Mouse (Mus musculus) liver, postnatal 0 days (tissue): ENCODE results near the gene Zcchc14. TPM values are rescaled to one million over a fixed set of nuclear protein-coding genes. Genes with fewer than 3 reads are reported as not detected.

Experiments
- ATAC-seq: fragments of 200-750 bp; cut with Nextera tagmentation; 2 replicates; pipeline ENCODE4 v1.8.0; 2017; ENCODE audit warnings: mild to moderate bottlenecking, moderate library complexity
- DNase-seq: peaks from one replicate; pipeline ENCODE4 v3.0.0-alpha.2; 2016
- H3K27ac ChIP-seq: fragments of 300-500 bp; sonication (generic); 2 replicates; pipeline ENCODE4 v1.5.1; 2014; ENCODE audit warnings: antibody characterized with exemption, moderate library complexity, mild to moderate bottlenecking, low read depth
- H3K27me3 ChIP-seq: fragments of 300-500 bp; sonication (generic); 2 replicates; pipeline ENCODE4 v1.6.1; 2014; ENCODE audit warnings: low read length, control low read depth, mixed read lengths; ENCODE audit not compliant: insufficient read depth
- H3K36me3 ChIP-seq: fragments of 300-500 bp; sonication (generic); replicated peaks from 2 replicates; pipeline ENCODE4 v1.6.1; 2014; ENCODE audit warnings: mild to moderate bottlenecking, control low read depth, low read length, moderate library complexity, mixed read lengths; ENCODE audit not compliant: insufficient read depth
- H3K4me1 ChIP-seq: fragments of 300-500 bp; sonication (generic); 2 replicates; pipeline ENCODE4 v1.6.1; 2014; ENCODE audit warnings: antibody characterized with exemption, mild to moderate bottlenecking, control low read depth; ENCODE audit not compliant: insufficient read depth
- H3K4me2 ChIP-seq: fragments of 300-500 bp; sonication (generic); 2 replicates; pipeline ENCODE4 v1.6.1; 2014; ENCODE audit warnings: low read depth, mild to moderate bottlenecking, low read length, moderate library complexity, mixed read lengths
- H3K4me3 ChIP-seq: fragments of 300-500 bp; sonication (generic); 2 replicates; pipeline ENCODE4 v1.5.1; 2014; ENCODE audit warnings: low read depth, low read length
- H3K9ac ChIP-seq: fragments of 300-500 bp; sonication (generic); replicated peaks from 2 replicates; pipeline ENCODE4 v1.6.1; 2014; ENCODE audit warnings: mild to moderate bottlenecking, moderate library complexity
- H3K9me3 ChIP-seq: fragments of 300-500 bp; sonication (generic); 2 replicates; pipeline ENCODE4 v1.6.1; 2016; ENCODE audit warnings: mild to moderate bottlenecking, control low read depth, low read length, mixed read lengths
- CTCF ChIP-seq: sonication (generic); IDR thresholded peaks from 2 replicates; pipeline ENCODE4 v1.5.1; 2016; ENCODE audit warnings: antibody characterized with exemption, low read depth
- EP300 ChIP-seq: IDR thresholded peaks from 2 replicates; pipeline ENCODE4 v1.6.1; 2016; ENCODE audit warnings: antibody characterized with exemption, low read depth, mild to moderate bottlenecking
- WGBS: fragments of 180-500 bp; shearing (Covaris S2); extraction: QIAGEN DNeasy Blood & Tissue Kit; methylation state at CpG from one replicate; pipeline ENCODE4 v1.1.7; 2014; ENCODE audit not compliant: insufficient replicate concordance; 5-methylcytosine and 5-hydroxymethylcytosine counted together
- polyA plus RNA-seq: library from polyadenylated mRNA; unstranded; fragments of >200 nt; fragmentation: Nextera tagmentation; extraction: Ambion mirVana; gene quantifications from 2 replicates; pipeline ENCODE4 v1.2.1, GENCODE M21; 2015

Zcchc14 gene
- polyA plus RNA-seq, 1 experiment from 2014 or later = 2.3 TPM

DNA sequence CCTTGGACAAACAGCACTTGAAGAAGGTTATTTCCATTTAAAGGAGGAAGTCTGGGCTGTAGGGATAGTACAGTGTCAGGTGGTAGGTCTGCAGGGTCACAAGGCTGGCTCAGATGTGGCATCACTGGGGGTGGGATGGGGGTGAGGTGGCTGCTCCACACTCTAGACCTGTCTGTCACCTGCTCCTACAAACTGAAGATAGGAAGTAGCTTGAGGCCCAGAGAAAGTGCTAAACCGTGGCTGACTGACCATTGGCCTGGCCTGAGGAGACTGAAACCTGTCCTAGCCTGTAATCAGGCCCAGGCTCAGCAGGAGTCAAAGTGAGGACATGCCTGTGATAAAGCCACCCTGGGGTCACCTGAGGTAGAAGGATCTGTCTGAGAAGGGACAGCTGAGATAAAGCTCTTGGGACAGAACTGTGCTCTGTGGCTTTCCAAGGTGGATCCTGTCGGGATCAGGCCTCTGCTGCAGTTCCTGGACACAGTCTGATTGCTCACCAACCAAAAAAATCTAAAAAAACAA, 63.4 kb downstream of the Zcchc14 start:
- Histone ChIP-seq H3K9me3 (no peaks in the 10 kb centered on the region), H3K36me3 (peaks cover 18% of the 10 kb centered on the region), H3K27me3 (no peaks in the 10 kb centered on the region), H3K4me3 (no peak overlapping the region), H3K4me2 (peak overlapping the region; percentile 75; the same call in 1 of the 2 replicates), H3K27ac (peak overlapping the region; percentile 84), H3K4me1 (peaks cover 52% of the 10 kb centered on the region), H3K9ac (no peak overlapping the region)
- TF ChIP-seq CTCF (no peak), EP300 (no peak)
- no peak for ATAC-seq
- no peak for DNase-seq
- WGBS = 42% methylated on average over 2 of the region's 2 CpGs

DNA sequence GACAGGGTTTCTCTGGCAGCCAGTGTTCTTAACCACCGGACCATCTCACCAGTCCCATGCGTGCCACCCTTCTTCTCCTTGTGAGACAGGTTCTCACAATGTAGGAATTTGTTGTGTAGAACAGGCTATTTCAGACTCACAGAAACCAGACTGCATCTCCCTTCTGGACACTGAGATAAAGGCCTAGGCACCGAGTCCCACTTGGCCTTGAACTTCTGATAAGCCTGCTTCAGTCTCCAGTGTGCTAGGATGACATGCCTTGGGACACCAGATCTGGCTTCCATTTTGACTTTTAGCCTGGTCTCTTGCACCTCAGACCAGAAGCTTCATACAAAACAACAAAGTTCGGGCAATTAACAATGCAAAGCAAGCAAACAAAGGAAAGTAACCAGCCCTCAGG, 64.0 kb downstream of the Zcchc14 start:
- H3K4me2 ChIP-seq = peak overlapping the region; percentile 75

DNA sequence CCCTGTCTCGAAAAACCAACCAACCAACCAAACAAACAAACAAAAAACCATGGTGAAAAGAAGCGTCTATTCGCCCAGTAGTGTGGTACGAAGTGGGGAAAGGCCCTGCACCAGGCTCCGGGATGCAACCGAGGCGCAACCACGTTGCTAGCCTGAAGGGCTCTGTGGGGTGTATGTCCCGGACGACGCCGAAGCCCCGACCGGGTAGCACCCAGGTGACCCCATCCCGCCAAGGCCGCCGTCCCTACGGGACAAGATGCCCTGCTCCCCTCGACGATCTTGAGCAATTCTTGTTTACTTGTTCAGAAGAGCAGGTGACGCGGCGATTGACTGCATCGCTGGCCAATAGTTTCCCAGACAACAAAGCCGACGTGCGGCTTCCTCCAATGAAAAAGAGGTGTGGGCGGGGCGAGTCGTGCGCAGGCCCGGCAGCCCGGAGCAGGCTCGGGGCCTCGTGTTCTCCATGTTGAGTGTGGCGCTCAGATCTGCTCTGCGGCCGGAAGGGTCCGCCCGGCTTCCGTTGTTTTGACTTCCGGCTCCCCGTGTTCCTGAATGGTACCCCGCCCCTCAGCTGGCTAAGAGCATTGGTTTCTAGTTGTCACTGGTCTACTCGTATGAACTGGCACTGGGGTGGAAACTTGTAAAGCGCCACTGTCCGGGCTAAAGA, 67.4 kb downstream of the Zcchc14 start:
- Histone ChIP-seq H3K27ac (peak overlapping the region; percentile 80), H3K4me1 (peaks cover 50% of the 10 kb centered on the region), H3K36me3 (no peaks in the 10 kb centered on the region), H3K4me2 (peak overlapping the region; percentile 70), H3K27me3 (no peaks in the 10 kb centered on the region), H3K9ac (peak overlapping the region; percentile 58), H3K4me3 (peak overlapping the region; percentile 52), H3K9me3 (no peaks in the 10 kb centered on the region)
- under 1% methylated on average over 43 of the region's 47 CpGs for WGBS
- ATAC-seq = peak; percentile 88
- peak; percentile 99 for DNase-seq
- TF ChIP-seq EP300 = peak; percentile 79; the same call in 1 of the 2 replicates
- TF ChIP-seq CTCF = no peak

More for the DNA sequence above, 64.0 kb downstream of the Zcchc14 start:
- DNase-seq = no peak
- ATAC-seq = no peak; the same call in 1 of the 2 replicates
- Histone ChIP-seq H3K9me3 (no peaks in the 10 kb centered on the region), H3K4me3 (no peak overlapping the region), H3K9ac (no peak overlapping the region), H3K36me3 (peaks cover 13% of the 10 kb centered on the region), H3K4me1 (peaks cover 54% of the 10 kb centered on the region), H3K27ac (peak overlapping the region; percentile 84), H3K27me3 (no peaks in the 10 kb centered on the region)
- WGBS = 54% methylated on average over 4 of the region's 4 CpGs
- TF ChIP-seq EP300 (peak; percentile 93), CTCF (no peak)

DNA sequence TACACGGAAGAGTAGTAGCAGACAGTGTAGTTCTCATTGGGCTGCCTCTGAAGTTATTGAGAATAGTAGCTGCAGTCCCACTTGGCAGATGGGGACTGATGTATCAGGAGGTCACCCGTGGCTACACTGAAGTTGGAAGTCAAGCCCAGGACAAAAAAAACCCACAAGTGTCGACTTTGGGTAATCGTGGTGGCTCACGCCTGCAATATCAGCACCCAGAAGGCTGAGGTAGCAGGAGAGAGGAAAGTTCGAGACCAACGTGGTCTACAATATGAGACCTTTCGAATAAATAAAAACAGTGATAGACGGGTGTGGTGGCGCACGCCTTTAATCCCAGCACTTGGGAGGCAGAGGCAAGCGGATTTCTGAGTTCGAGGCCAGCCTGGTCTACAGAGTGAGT, 68.0 kb downstream of the Zcchc14 start:
- TF ChIP-seq EP300 (no peak), CTCF (no peak)
- H3K27me3 ChIP-seq = no peaks in the 10 kb centered on the region
- no peaks in the 10 kb centered on the region for H3K36me3 ChIP-seq
- H3K9ac ChIP-seq = peak overlapping the region; percentile 58; the same call in 1 of the 2 replicates
- H3K9me3 ChIP-seq = no peaks in the 10 kb centered on the region
- WGBS = 36% methylated on average over 13 of the region's 13 CpGs
- peak overlapping the region; percentile 70 for H3K4me2 ChIP-seq
- peak overlapping the region; percentile 80 for H3K27ac ChIP-seq
- ATAC-seq (peak; percentile 1; the same call in 1 of the 2 replicates), DNase-seq (no peak)
- H3K4me1 ChIP-seq = peaks cover 52% of the 10 kb centered on the region
- peak overlapping the region; percentile 52 for H3K4me3 ChIP-seq

DNA sequence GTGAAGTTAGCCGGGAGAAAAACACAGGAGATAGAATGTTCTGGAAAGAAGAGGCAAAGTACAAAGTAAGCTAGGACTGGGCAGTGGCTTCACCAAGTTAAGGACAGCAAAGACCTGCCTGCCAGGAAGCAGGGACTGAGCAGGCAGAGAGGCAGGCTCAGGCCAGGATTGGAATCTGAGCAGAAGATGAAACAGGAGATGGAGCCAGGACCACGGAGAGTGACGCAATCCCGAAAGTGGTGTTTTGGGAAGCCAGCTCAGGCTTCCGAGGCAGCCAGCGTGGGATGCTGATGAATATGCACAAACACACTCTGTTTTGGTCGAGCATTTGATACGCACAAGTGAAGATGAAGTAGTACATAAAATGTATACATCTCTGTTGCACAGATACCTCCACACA, 69.0 kb downstream of the Zcchc14 start:
- TF ChIP-seq EP300 (no peak), CTCF (no peak)
- H3K27ac ChIP-seq = no peak overlapping the region
- H3K4me2 ChIP-seq = no peak overlapping the region
- H3K9me3 ChIP-seq = no peaks in the 10 kb centered on the region
- no peak for DNase-seq
- H3K9ac ChIP-seq = no peak overlapping the region
- no peak overlapping the region for H3K4me3 ChIP-seq
- peaks cover 48% of the 10 kb centered on the region for H3K4me1 ChIP-seq
- H3K27me3 ChIP-seq = no peaks in the 10 kb centered on the region
- no peaks in the 10 kb centered on the region for H3K36me3 ChIP-seq
- WGBS = 45% methylated on average over 8 of the region's 8 CpGs
- no peak for ATAC-seq

- DNase-seq = peak; percentile 79
- no peaks in the 10 kb centered on the region for H3K9me3 ChIP-seq
- peak; percentile 81 for TF ChIP-seq EP300
- TF ChIP-seq CTCF = no peak
- H3K4me2 ChIP-seq = no peak overlapping the region
- H3K27ac ChIP-seq = peak overlapping the region; percentile 96
- no peak overlapping the region for H3K4me3 ChIP-seq
- no peaks in the 10 kb centered on the region for H3K36me3 ChIP-seq
- peaks cover 45% of the 10 kb centered on the region for H3K4me1 ChIP-seq
- no peaks in the 10 kb centered on the region for H3K27me3 ChIP-seq
- no peak overlapping the region for H3K9ac ChIP-seq
- WGBS = 31% methylated on average over 9 of the region's 9 CpGs
- peak; percentile 48 for ATAC-seq
These were observed 72.2 kb downstream of the Zcchc14 start for GRCm38 (mm10) chr8:121580465-121580864.
